Mouse (Mus musculus) neural tube, embryonic 15.5 days (tissue): ENCODE results near the gene Echs1. TPM values are rescaled to one million over a fixed set of nuclear protein-coding genes. Genes with fewer than 3 reads are reported as not detected.
A peak's percentile ranks its signal among the peaks of the same experiment; 100 is the strongest.

Experiments
- ATAC-seq: fragments of 200-750 bp; cut with Nextera tagmentation; 2 replicates; pipeline ENCODE4 v1.8.0; 2017; ENCODE audit warnings: mild to moderate bottlenecking, moderate TSS enrichment, moderate library complexity; ENCODE audit not compliant: low FRiP score
- H3K27ac ChIP-seq: fragments of 300-500 bp; sonication (generic); replicated peaks from 2 replicates; pipeline ENCODE4 v1.5.1; 2015; ENCODE audit warnings: mild to moderate bottlenecking, inconsistent platforms
- H3K27me3 ChIP-seq: fragments of 300-500 bp; sonication (generic); replicated peaks from 2 replicates; pipeline ENCODE4 v1.6.1; 2015; ENCODE audit warnings: inconsistent platforms
- H3K36me3 ChIP-seq: fragments of 300-500 bp; sonication (generic); 2 replicates; pipeline ENCODE4 v1.6.1; 2015; ENCODE audit warnings: inconsistent platforms
- H3K4me1 ChIP-seq: fragments of 300-500 bp; sonication (generic); 2 replicates; pipeline ENCODE4 v1.6.1; 2015; ENCODE audit warnings: inconsistent platforms
- H3K4me2 ChIP-seq: fragments of 300-500 bp; sonication (generic); 2 replicates; pipeline ENCODE4 v1.6.1; 2015; ENCODE audit warnings: inconsistent platforms, mild to moderate bottlenecking, moderate library complexity
- H3K4me3 ChIP-seq: fragments of 300-500 bp; sonication (generic); replicated peaks from 2 replicates; pipeline ENCODE4 v1.5.1; 2015; ENCODE audit warnings: mild to moderate bottlenecking, inconsistent platforms
- H3K9ac ChIP-seq: fragments of 300-500 bp; sonication (generic); replicated peaks from 2 replicates; pipeline ENCODE4 v1.6.1; 2015; ENCODE audit warnings: mild to moderate bottlenecking, inconsistent platforms
- H3K9me3 ChIP-seq: fragments of 300-500 bp; sonication (generic); replicated peaks from 2 replicates; pipeline ENCODE4 v1.6.1; 2016; ENCODE audit warnings: inconsistent platforms
- WGBS: fragments of 180-500 bp; shearing (Covaris S2); methylation state at CpG from one replicate; pipeline ENCODE4 v1.1.7; 2015; ENCODE audit warnings: mixed read lengths; 5-methylcytosine and 5-hydroxymethylcytosine counted together
- polyA plus RNA-seq: library from polyadenylated mRNA; unstranded; fragments of >200 nt; fragmentation: Nextera tagmentation; extraction: Ambion mirVana; gene quantifications from 2 replicates; pipeline ENCODE4 v1.2.1, GENCODE M21; 2015

Echs1 gene
- polyA plus RNA-seq, 1 experiment from 2014 or later = 116 TPM

- Histone ChIP-seq H3K4me1 (peaks cover 45% of the 10 kb centered on the region), H3K27me3 (peaks cover 11% of the 10 kb centered on the region; the same call in 1 of the 2 replicates), H3K36me3 (no peaks in the 10 kb centered on the region), H3K27ac (peak overlapping the region; percentile 45), H3K4me2 (peak overlapping the region; percentile 88), H3K4me3 (peak overlapping the region; percentile 39), H3K9me3 (no peaks in the 10 kb centered on the region), H3K9ac (peak overlapping the region; percentile 51)
- ATAC-seq = peak; percentile 28
- 1% methylated on average over 47 of the region's 47 CpGs for WGBS
Measured at GRCm38 (mm10) chr7:140060936-140061831, 55.1 kb downstream of the Echs1 start.

DNA sequence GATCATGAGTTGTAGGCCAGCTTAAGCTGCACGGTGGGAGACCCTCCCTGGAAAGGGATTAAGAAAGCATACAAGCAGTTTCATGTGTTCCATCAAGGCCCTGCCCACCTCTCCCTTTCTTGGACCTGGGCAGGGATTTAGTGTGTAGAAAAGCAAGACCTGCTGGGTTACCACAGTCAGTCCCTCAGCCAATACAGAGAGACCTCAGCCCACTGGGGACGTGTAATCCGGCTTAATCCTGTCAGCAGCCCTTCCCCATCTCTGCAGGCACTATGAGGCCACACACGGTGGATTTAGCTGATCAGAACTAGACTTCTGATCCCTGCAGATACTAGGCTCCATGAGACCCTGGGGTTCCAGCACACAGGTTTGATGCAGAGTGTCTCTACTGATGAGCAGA, 56.7 kb downstream of the Echs1 start:
- Histone ChIP-seq H3K4me1 (peaks cover 45% of the 10 kb centered on the region), H3K9ac (no peak overlapping the region)
- WGBS = 30% methylated on average over 4 of the region's 4 CpGs

GRCm38 (mm10) chr7:140058528-140058927, 57.7 kb downstream of the Echs1 start:
- Histone ChIP-seq H3K4me2 (peak overlapping the region; percentile 80), H3K9me3 (no peaks in the 10 kb centered on the region), H3K4me1 (peaks cover 45% of the 10 kb centered on the region), H3K4me3 (peak overlapping the region; percentile 49), H3K9ac (peak overlapping the region; percentile 71), H3K27ac (peak overlapping the region; percentile 82), H3K27me3 (0 out of 2 replicates have a peak, but pooled peaks cover 5% of the 10 kb centered on the region), H3K36me3 (no peaks in the 10 kb centered on the region)
- 6% methylated on average over 7 of the region's 7 CpGs for WGBS
- ATAC-seq = 0 out of 2 replicates have a peak, but pooled peaks have one; percentile 1

More for the DNA sequence above, 56.7 kb downstream of the Echs1 start:
- no peaks in the 10 kb centered on the region for H3K36me3 ChIP-seq
- peaks cover 11% of the 10 kb centered on the region; the same call in 1 of the 2 replicates for H3K27me3 ChIP-seq
- no peak overlapping the region for H3K27ac ChIP-seq
- H3K4me2 ChIP-seq = no peak overlapping the region
- no peaks in the 10 kb centered on the region for H3K9me3 ChIP-seq
- H3K4me3 ChIP-seq = no peak overlapping the region
- ATAC-seq = no peak

DNA sequence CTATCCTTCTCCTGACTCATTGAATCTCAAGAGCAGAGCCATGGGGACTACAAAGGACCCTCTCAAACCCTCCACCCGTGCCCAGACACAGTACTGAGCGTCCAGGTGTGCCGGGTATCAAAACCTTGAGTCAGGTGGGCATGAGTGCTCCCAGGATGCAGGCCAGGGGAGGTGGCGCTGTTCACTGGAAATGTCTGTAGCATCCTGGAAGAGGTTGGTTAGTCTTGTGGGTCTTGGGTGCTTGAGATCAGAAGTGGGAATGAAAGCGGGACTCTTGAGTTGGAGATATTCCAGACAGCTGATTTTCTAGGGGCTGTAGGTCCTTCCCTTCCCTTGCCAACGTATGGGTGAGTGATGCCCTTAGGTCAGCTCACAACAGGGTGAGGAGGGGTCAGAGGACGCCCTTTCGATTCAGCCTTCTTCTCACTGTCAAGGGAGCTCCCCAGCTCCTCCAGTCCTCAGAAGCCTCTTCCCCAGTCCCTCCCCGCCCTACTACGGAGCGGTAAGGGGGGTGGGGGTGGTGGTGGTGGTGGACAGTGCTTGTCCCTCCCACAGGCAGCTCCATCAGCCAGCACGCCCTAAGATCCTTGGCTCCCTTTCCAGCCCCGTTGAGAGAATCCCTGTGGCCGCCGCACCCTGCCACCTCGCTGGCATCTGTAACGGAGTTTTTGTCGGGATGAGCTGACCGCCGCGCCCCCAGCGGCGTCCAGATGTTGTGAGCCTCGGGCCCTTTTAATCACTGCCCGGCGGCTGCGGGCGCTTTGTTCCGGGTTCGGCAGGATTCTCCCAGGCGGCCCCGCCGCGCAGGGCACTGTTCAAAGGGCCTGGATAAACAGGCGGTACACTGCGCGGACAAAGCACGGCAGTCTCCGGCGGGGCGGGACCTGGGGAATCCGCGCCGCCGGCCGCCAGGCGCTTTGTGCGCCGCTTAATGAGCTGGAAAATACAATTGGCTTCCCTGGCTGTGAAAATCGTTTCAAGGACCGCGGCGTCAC, 58.6 kb downstream of the Echs1 start:
- 2% methylated on average over 51 of the region's 53 CpGs for WGBS
- H3K9ac ChIP-seq = peak overlapping the region; percentile 71
- H3K27ac ChIP-seq = peak overlapping the region; percentile 82
- no peaks in the 10 kb centered on the region for H3K9me3 ChIP-seq
- H3K4me1 ChIP-seq = peaks cover 45% of the 10 kb centered on the region
- H3K4me2 ChIP-seq = peak overlapping the region; percentile 80
- 0 out of 2 replicates have a peak, but pooled peaks cover 5% of the 10 kb centered on the region for H3K27me3 ChIP-seq
- no peaks in the 10 kb centered on the region for H3K36me3 ChIP-seq
- H3K4me3 ChIP-seq = peak overlapping the region; percentile 49
- peak; percentile 65 for ATAC-seq

Other genes starting within 250 kb of the Echs1 start
- 12.5 and 15.5 TPM in 2 replicates for gene Kndc1, start 221.8 kb downstream of the Echs1 start, polyA plus RNA-seq
- 1.6 TPM in 1 of 2 replicates, not detected in the other for gene Utf1, start 172.7 kb downstream of the Echs1 start, polyA plus RNA-seq
- gene 6430531B16Rik, start 137.7 kb downstream of the Echs1 start, polyA plus RNA-seq = 0.82 and 1.2 TPM in 2 replicates
- gene Adam8, start 123.9 kb downstream of the Echs1 start, polyA plus RNA-seq = 2.8 and 3.2 TPM in 2 replicates
- gene Zfp511, start 80.1 kb downstream of the Echs1 start, polyA plus RNA-seq = 53.0 and 57.2 TPM in 2 replicates
- gene Tubgcp2, start 79.8 kb downstream of the Echs1 start, polyA plus RNA-seq = 51.6 TPM in 2 replicates
- 2.8 and 3.3 TPM in 2 replicates for gene Msx3, start 67.4 kb downstream of the Echs1 start, polyA plus RNA-seq
- 293 and 360 TPM in 2 replicates for gene Caly, start 33.9 kb downstream of the Echs1 start, polyA plus RNA-seq
- 7.2 TPM in 1 of 2 replicates, not detected in the other for gene Prap1, start 23.1 kb downstream of the Echs1 start, polyA plus RNA-seq
- 48.1 and 51.2 TPM in 2 replicates for gene Fuom, start 14.0 kb downstream of the Echs1 start, polyA plus RNA-seq
- 10.7 and 14.7 TPM in 2 replicates for gene Paox, start 677 bp downstream of the Echs1 start, polyA plus RNA-seq
- gene Mtg1, start 21.1 kb upstream of the Echs1 start, polyA plus RNA-seq = 30.0 and 32.1 TPM in 2 replicates
- 23.2 and 26.3 TPM in 2 replicates for gene Sprn, start 38.4 kb upstream of the Echs1 start, polyA plus RNA-seq
- not detected in 2 replicates for gene Olfr522, start 48.3 kb upstream of the Echs1 start, polyA plus RNA-seq
- gene Olfr523, start 56.7 kb upstream of the Echs1 start, polyA plus RNA-seq = not detected in 2 replicates
- gene Olfr524, start 89.5 kb upstream of the Echs1 start, polyA plus RNA-seq = 0.63 TPM in 1 of 2 replicates, not detected in the other
- 13.1 TPM in 1 of 2 replicates, not detected in the other for gene Cd163l1, start 101.8 kb upstream of the Echs1 start, polyA plus RNA-seq
- 0.05 and 0.50 TPM in 2 replicates for gene 5830411N06Rik, start 130.8 kb upstream of the Echs1 start, polyA plus RNA-seq
- gene Olfr525, start 204.4 kb upstream of the Echs1 start, polyA plus RNA-seq = not detected in 2 replicates
- not detected in 2 replicates for gene Olfr527, start 217.5 kb upstream of the Echs1 start, polyA plus RNA-seq
- gene Olfr60, start 245.2 kb upstream of the Echs1 start, polyA plus RNA-seq = not detected in 2 replicates